Mouse (Mus musculus) intestine, embryonic 15.5 days (tissue): ENCODE results near the gene Cfap45. TPM values are rescaled to one million over a fixed set of nuclear protein-coding genes. Genes with fewer than 3 reads are reported as not detected.

Experiments used
- ATAC-seq: fragments of 200-750 bp; cut with Nextera tagmentation; 2 replicates; pipeline ENCODE4 v1.8.0; 2017; ENCODE audit warnings: moderate TSS enrichment, moderate library complexity
- H3K27ac ChIP-seq: fragments of 300-500 bp; sonication (generic); 2 replicates; pipeline ENCODE4 v1.5.1; 2015; ENCODE audit warnings: mild to moderate bottlenecking, inconsistent platforms
- H3K27me3 ChIP-seq: fragments of 300-500 bp; sonication (generic); replicated peaks from 2 replicates; pipeline ENCODE4 v1.6.1; 2015; ENCODE audit warnings: inconsistent platforms
- H3K36me3 ChIP-seq: fragments of 300-500 bp; sonication (generic); 2 replicates; pipeline ENCODE4 v1.6.1; 2015; ENCODE audit warnings: inconsistent platforms
- H3K4me1 ChIP-seq: fragments of 300-500 bp; sonication (generic); replicated peaks from 2 replicates; pipeline ENCODE4 v1.6.1; 2015; ENCODE audit warnings: inconsistent platforms
- H3K4me2 ChIP-seq: fragments of 300-500 bp; sonication (generic); replicated peaks from 2 replicates; pipeline ENCODE4 v1.6.1; 2015; ENCODE audit warnings: mild to moderate bottlenecking, inconsistent platforms
- H3K4me3 ChIP-seq: fragments of 300-500 bp; sonication (generic); replicated peaks from 2 replicates; pipeline ENCODE4 v1.5.1; 2015; ENCODE audit warnings: inconsistent platforms
- H3K9ac ChIP-seq: fragments of 300-500 bp; sonication (generic); 2 replicates; pipeline ENCODE4 v1.6.1; 2015; ENCODE audit warnings: inconsistent platforms
- H3K9me3 ChIP-seq: fragments of 300-500 bp; sonication (generic); 2 replicates; pipeline ENCODE4 v1.6.1; 2016; ENCODE audit warnings: inconsistent platforms
- WGBS: fragments of 180-500 bp; shearing (Covaris S2); methylation state at CpG from one replicate; pipeline ENCODE4 v1.1.7; 2015; 5-methylcytosine and 5-hydroxymethylcytosine counted together
- polyA plus RNA-seq: library from polyadenylated mRNA; unstranded; fragments of >200 nt; fragmentation: Nextera tagmentation; extraction: Ambion mirVana; gene quantifications from 2 replicates; pipeline ENCODE4 v1.2.1, GENCODE M21; 2015

The Cfap45 gene
- polyA plus RNA-seq, 1 experiment from 2014 or later, result 1.2 TPM

GRCm38 (mm10) chr1:172549717-172550116 is 29.1 kb downstream of the Cfap45 start:
- Histone ChIP-seq H3K9ac (peak overlapping the region; percentile 37), H3K36me3 (no peaks in the 10 kb centered on the region), H3K27ac (no peak overlapping the region), H3K4me3 (peak overlapping the region; percentile 42), H3K4me1 (peaks cover 6% of the 10 kb centered on the region), H3K4me2 (peak overlapping the region; percentile 64), H3K27me3 (no peaks in the 10 kb centered on the region; the same call in 1 of the 2 replicates), H3K9me3 (no peaks in the 10 kb centered on the region)
- ATAC-seq, result no peak
- 4% methylated on average over 8 of the region's 8 CpGs for WGBS

GRCm38 (mm10) chr1:172550551-172550951 is 29.9 kb downstream of the Cfap45 start:
- no peaks in the 10 kb centered on the region for H3K36me3 ChIP-seq
- 2% methylated on average over 8 of the region's 8 CpGs for WGBS
- H3K27ac ChIP-seq, result 0 out of 2 replicates have a peak overlapping the region, but pooled peaks have one; percentile 2
- ATAC-seq, result peak; percentile 94
- peak overlapping the region; percentile 37 for H3K9ac ChIP-seq
- H3K9me3 ChIP-seq, result no peaks in the 10 kb centered on the region
- H3K4me1 ChIP-seq, result peaks cover 6% of the 10 kb centered on the region
- peak overlapping the region; percentile 64 for H3K4me2 ChIP-seq
- H3K4me3 ChIP-seq, result peak overlapping the region; percentile 42
- no peaks in the 10 kb centered on the region; the same call in 1 of the 2 replicates for H3K27me3 ChIP-seq

DNA sequence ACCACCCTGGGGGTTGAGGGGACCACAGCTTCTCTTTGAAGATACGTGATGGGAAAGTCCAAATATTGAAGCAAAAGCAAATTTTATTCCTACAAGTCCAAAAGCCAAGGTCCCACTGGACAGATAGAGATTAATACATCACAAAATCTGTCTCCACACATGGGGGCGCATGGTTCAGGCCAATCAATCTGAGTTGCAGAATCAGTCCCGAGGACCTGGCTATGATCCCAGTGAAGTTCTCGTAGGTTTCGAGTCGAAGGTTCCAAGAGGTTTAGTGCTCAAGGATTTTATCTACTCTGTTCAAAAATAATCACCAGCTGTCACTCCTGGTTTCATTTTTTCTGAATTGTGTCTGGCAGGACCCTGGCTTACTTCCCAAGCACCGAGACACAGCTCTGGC is 30.4 kb downstream of the Cfap45 start:
- 42% methylated on average over 7 of the region's 7 CpGs for WGBS
- Histone ChIP-seq H3K9me3 (no peaks in the 10 kb centered on the region), H3K4me3 (peak overlapping the region; percentile 42), H3K27me3 (no peaks in the 10 kb centered on the region; the same call in 1 of the 2 replicates), H3K36me3 (no peaks in the 10 kb centered on the region), H3K4me1 (peaks cover 6% of the 10 kb centered on the region), H3K9ac (no peak overlapping the region; the same call in 1 of the 2 replicates), H3K4me2 (peak overlapping the region; percentile 64), H3K27ac (no peak overlapping the region)
- ATAC-seq, result no peak

- Histone ChIP-seq H3K9me3 (no peaks in the 10 kb centered on the region), H3K27ac (no peak overlapping the region), H3K4me3 (no peak overlapping the region), H3K4me2 (no peak overlapping the region), H3K36me3 (no peaks in the 10 kb centered on the region), H3K9ac (no peak overlapping the region), H3K27me3 (no peaks in the 10 kb centered on the region; the same call in 1 of the 2 replicates), H3K4me1 (peaks cover 6% of the 10 kb centered on the region)
- no peak for ATAC-seq
- 71% methylated on average over 1 of the region's 1 CpGs for WGBS
Observed at GRCm38 (mm10) chr1:172552623-172553022, 32.0 kb downstream of the Cfap45 start.

DNA sequence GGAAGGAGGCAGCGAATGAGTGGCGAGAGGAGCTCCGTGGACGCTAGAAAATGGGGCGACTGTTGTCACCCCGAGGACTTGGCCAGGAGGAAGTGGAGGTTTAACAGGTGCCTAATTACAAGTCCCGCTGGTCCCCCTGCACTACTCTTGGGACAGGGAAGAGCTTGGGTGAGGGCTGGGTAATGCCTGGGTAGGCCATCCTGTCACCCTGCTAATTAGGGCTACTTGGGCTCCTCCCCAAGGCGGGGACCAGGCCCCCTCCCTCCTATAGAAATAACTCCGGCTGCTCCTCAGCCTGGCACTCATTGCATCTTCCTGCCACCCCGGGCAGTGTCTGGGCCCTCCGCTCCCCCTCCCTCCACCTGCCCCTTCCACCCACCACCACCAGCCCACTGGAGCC is 35.0 kb downstream of the Cfap45 start, which contains the start of gene Vsig8:
Gene Vsig8 (plus strand): TSS at position 301 of the 400 bp plus-strand sequence.
- ATAC-seq, result no peak
- Histone ChIP-seq H3K36me3 (no peaks in the 10 kb centered on the region), H3K4me2 (no peak within 1 kb of the TSS), H3K4me3 (no peak within 1 kb of the TSS), H3K9ac (no peak within 1 kb of the TSS), H3K4me1 (peaks cover 4% of the 10 kb centered on the region), H3K9me3 (no peaks in the 10 kb centered on the region), H3K27me3 (peaks cover 3% of the 10 kb centered on the region), H3K27ac (no peak within 1 kb of the TSS)
- 82% methylated on average over 11 of the region's 11 CpGs for WGBS

GRCm38 (mm10) chr1:172562641-172563464 is 42.3 kb downstream of the Cfap45 start:
- Histone ChIP-seq H3K9me3 (no peaks in the 10 kb centered on the region), H3K4me2 (peak overlapping the region; percentile 99), H3K4me1 (peaks cover 14% of the 10 kb centered on the region), H3K27me3 (peaks cover 17% of the 10 kb centered on the region; the same call in 1 of the 2 replicates), H3K27ac (peak overlapping the region; percentile 33; the same call in 1 of the 2 replicates), H3K4me3 (peak overlapping the region; percentile 60), H3K36me3 (no peaks in the 10 kb centered on the region), H3K9ac (peak overlapping the region; percentile 61)
- peak; percentile 93 for ATAC-seq
- under 1% methylated on average over 66 of the region's 66 CpGs for WGBS

GRCm38 (mm10) chr1:172563465-172563828 is 42.8 kb downstream of the Cfap45 start:
- Histone ChIP-seq H3K4me3 (peak overlapping the region; percentile 60), H3K4me2 (peak overlapping the region; percentile 99), H3K9ac (peak overlapping the region; percentile 61), H3K27ac (no peak overlapping the region), H3K36me3 (no peaks in the 10 kb centered on the region), H3K9me3 (no peaks in the 10 kb centered on the region), H3K27me3 (peaks cover 17% of the 10 kb centered on the region; the same call in 1 of the 2 replicates), H3K4me1 (peaks cover 14% of the 10 kb centered on the region)
- 5% methylated on average over 10 of the region's 10 CpGs for WGBS
- no peak for ATAC-seq

DNA sequence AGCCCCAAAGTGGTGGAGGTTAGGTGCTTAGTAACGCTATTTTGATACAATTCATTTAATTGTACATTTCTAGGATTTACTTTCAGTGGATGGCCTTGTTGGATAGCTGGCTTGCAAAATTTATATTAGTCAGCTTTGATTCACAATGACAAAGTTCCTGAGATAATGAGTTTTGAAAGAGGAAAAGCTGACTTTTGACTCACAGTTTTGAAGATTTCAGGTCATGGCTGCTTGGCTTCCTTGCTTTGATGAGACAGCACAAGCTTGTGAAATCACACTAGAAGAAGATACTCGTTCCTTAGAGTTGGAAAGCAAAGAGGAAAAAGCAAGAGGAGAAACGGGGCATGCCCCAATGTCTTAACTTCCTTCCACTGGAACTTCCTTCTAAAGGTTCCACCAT is 45.5 kb downstream of the Cfap45 start:
- ATAC-seq, result no peak
- Histone ChIP-seq H3K27ac (no peak overlapping the region), H3K4me2 (no peak overlapping the region), H3K9me3 (no peaks in the 10 kb centered on the region), H3K9ac (no peak overlapping the region), H3K36me3 (no peaks in the 10 kb centered on the region), H3K4me1 (peaks cover 14% of the 10 kb centered on the region), H3K4me3 (no peak overlapping the region), H3K27me3 (peaks cover 10% of the 10 kb centered on the region; the same call in 1 of the 2 replicates)
- 61% methylated on average over 3 of the region's 3 CpGs for WGBS

DNA sequence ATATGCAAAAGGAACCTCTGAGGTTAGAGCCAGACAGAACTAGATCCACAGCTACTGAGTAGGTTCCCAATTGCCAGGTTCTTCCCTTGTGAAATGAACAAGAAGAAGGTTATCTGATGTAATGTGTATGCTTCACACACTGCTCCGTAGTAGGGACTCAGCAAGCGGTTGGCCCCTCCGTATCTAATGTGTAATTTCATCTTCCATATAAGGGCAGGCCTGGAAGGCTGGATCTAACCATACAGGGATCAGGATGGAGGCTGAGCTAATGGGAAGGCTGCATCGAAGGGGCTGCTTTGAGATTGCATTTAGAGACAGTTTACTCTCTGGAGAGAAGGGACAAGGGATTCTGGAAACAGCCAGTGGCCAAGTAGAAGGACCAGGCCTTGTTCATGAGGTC is 47.2 kb downstream of the Cfap45 start:
- no peak overlapping the region for H3K27ac ChIP-seq
- no peak for ATAC-seq
- H3K9ac ChIP-seq, result no peak overlapping the region
- no peaks in the 10 kb centered on the region for H3K36me3 ChIP-seq
- H3K4me3 ChIP-seq, result no peak overlapping the region
- H3K4me2 ChIP-seq, result no peak overlapping the region
- H3K9me3 ChIP-seq, result no peaks in the 10 kb centered on the region
- 0 out of 2 replicates have a peak, but pooled peaks cover 5% of the 10 kb centered on the region for H3K27me3 ChIP-seq
- WGBS, result 41% methylated on average over 4 of the region's 4 CpGs
- H3K4me1 ChIP-seq, result peaks cover 4% of the 10 kb centered on the region; the same call in 1 of the 2 replicates

DNA sequence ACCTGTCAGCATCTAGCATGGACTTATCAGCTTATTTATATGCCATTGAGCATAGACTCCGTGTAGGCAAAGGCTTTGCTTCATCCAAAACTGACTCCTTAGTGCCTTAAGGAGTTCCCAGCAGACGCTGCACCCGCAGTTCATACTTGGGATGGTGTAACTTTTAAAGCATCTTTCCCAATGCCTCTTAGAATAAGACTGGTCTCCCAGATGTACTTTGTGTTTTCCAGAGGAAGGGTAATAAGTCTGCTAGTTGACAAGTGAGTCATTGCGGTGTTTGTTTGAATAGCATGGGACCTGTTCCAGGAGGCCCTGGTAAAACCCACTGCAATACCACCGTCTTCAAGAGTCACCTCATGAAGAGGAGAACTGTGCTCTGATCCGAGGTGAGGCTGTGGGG is 59.5 kb downstream of the Cfap45 start:
- Histone ChIP-seq H3K27ac (no peak overlapping the region), H3K9me3 (no peaks in the 10 kb centered on the region), H3K9ac (no peak overlapping the region), H3K4me1 (no peaks in the 10 kb centered on the region), H3K4me3 (no peak overlapping the region), H3K27me3 (peaks cover 4% of the 10 kb centered on the region; the same call in 1 of the 2 replicates), H3K4me2 (no peak overlapping the region), H3K36me3 (no peaks in the 10 kb centered on the region)
- no peak for ATAC-seq
- WGBS, result 59% methylated on average over 6 of the region's 6 CpGs

- H3K27ac ChIP-seq, result no peak overlapping the region
- no peaks in the 10 kb centered on the region for H3K9me3 ChIP-seq
- ATAC-seq, result no peak
- H3K4me1 ChIP-seq, result no peaks in the 10 kb centered on the region
- H3K9ac ChIP-seq, result no peak overlapping the region
- no peak overlapping the region for H3K4me3 ChIP-seq
- 78% methylated on average over 8 of the region's 8 CpGs for WGBS
- H3K27me3 ChIP-seq, result peaks cover 4% of the 10 kb centered on the region; the same call in 1 of the 2 replicates
- H3K4me2 ChIP-seq, result no peak overlapping the region
- H3K36me3 ChIP-seq, result no peaks in the 10 kb centered on the region
Observed at GRCm38 (mm10) chr1:172582436-172582835, 61.8 kb downstream of the Cfap45 start.

- Histone ChIP-seq H3K4me2 (no peak overlapping the region), H3K27me3 (peaks cover 4% of the 10 kb centered on the region; the same call in 1 of the 2 replicates), H3K9ac (no peak overlapping the region), H3K4me1 (no peaks in the 10 kb centered on the region), H3K9me3 (no peaks in the 10 kb centered on the region), H3K27ac (no peak overlapping the region), H3K4me3 (no peak overlapping the region), H3K36me3 (no peaks in the 10 kb centered on the region)
- ATAC-seq, result no peak
- WGBS, result 86% methylated on average over 6 of the region's 6 CpGs
Observed at GRCm38 (mm10) chr1:172584271-172584670, 63.7 kb downstream of the Cfap45 start.
